Mouse (Mus musculus): ENCODE measurements around the gene Focad. TPM values are rescaled to one million over a fixed set of nuclear protein-coding genes. Genes with fewer than 3 reads are reported as not detected.

The Focad gene
- polyA plus RNA-seq, 1 experiment: 14.6 TPM

- no peak overlapping the region for H3K27ac ChIP-seq (ENCODE audit: control insufficient read depth, insufficient read depth, low read length)
- no peaks in the 10 kb centered on the region for H3K27me3 ChIP-seq (ENCODE audit: control insufficient read depth, insufficient read depth, low read length)
- 94% methylated on average over 9 of the region's 9 CpGs for WGBS
- TF ChIP-seq CTCF (IDR thresholded peaks at IDR 0.05; ENCODE audit: borderline replicate concordance, control insufficient read depth, extremely low read depth, insufficient read depth, low read length, poor library complexity): no peak
- no peak for TF ChIP-seq POLR2A (IDR thresholded peaks at IDR 0.05; ENCODE audit: control insufficient read depth, extremely low read depth, insufficient read depth, low read length, poor library complexity)
- no peak overlapping the region for H3K4me3 ChIP-seq (ENCODE audit: control insufficient read depth, insufficient read depth, low read length)
- H3K36me3 ChIP-seq (ENCODE audit: control insufficient read depth, insufficient read depth, low read length): no peaks in the 10 kb centered on the region
- no peak for DNase-seq
- no peaks in the 10 kb centered on the region for H3K4me1 ChIP-seq (replicated peaks; ENCODE audit: control insufficient read depth, insufficient read depth, low read length)
Observed at GRCm38 (mm10) chr4:88400302-88400991, 306.0 kb downstream of the Focad start.

DNA sequence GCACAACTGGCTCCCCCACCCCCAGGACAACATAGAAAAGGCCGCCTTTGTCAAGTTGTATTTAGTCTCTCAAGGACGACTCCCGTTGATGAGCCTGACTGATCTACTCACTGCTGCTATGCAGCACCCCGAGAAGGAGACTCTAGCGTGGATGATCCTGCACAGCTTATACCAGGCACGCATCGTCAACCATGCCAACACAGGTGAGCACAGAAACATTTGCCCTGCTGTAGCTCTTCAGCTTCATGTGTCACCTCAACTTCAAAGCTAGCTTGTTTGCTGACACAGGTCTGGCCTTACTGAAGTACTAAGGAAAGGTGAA is 306.5 kb downstream of the Focad start:
- Histone ChIP-seq H3K4me1 (replicated peaks; ENCODE audit: control insufficient read depth, insufficient read depth, low read length) (no peaks in the 10 kb centered on the region), H3K4me3 (ENCODE audit: control insufficient read depth, insufficient read depth, low read length) (no peak overlapping the region), H3K27me3 (ENCODE audit: control insufficient read depth, insufficient read depth, low read length) (no peaks in the 10 kb centered on the region), H3K36me3 (ENCODE audit: control insufficient read depth, insufficient read depth, low read length) (no peaks in the 10 kb centered on the region), H3K27ac (ENCODE audit: control insufficient read depth, insufficient read depth, low read length) (no peak overlapping the region)
- DNase-seq: no peak
- TF ChIP-seq POLR2A (IDR thresholded peaks at IDR 0.05; ENCODE audit: control insufficient read depth, extremely low read depth, insufficient read depth, low read length, poor library complexity) (no peak), CTCF (IDR thresholded peaks at IDR 0.05; ENCODE audit: borderline replicate concordance, control insufficient read depth, extremely low read depth, insufficient read depth, low read length, poor library complexity) (no peak)
- 95% methylated on average over 7 of the region's 7 CpGs for WGBS

DNA sequence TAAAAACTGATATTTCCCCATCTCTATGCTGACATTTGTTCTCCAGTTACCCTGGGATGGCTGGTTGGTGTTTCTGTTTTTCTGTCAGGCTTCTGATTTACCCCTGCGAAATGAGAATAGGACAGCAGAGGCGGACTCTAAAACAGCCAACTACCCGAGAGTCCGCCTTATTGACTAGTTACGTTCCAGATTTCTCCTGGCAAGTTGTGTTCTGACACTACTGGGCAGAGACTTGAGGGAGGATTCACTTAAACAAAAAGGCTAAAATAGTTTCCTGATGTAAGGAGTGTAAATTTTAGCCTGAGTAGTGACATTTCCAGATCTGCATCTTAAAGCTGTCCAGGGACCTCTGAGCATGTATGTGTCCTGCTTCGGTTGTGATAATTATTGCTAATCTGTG is 308.5 kb downstream of the Focad start:
- no peaks in the 10 kb centered on the region for H3K4me1 ChIP-seq (replicated peaks; ENCODE audit: control insufficient read depth, insufficient read depth, low read length)
- TF ChIP-seq POLR2A (IDR thresholded peaks at IDR 0.05; ENCODE audit: control insufficient read depth, extremely low read depth, insufficient read depth, low read length, poor library complexity) (no peak), CTCF (IDR thresholded peaks at IDR 0.05; ENCODE audit: borderline replicate concordance, control insufficient read depth, extremely low read depth, insufficient read depth, low read length, poor library complexity) (no peak)
- no peak overlapping the region for H3K4me3 ChIP-seq (ENCODE audit: control insufficient read depth, insufficient read depth, low read length)
- no peaks in the 10 kb centered on the region for H3K36me3 ChIP-seq (ENCODE audit: control insufficient read depth, insufficient read depth, low read length)
- DNase-seq: no peak
- no peaks in the 10 kb centered on the region for H3K27me3 ChIP-seq (ENCODE audit: control insufficient read depth, insufficient read depth, low read length)
- no peak overlapping the region for H3K27ac ChIP-seq (ENCODE audit: control insufficient read depth, insufficient read depth, low read length)
- 96% methylated on average over 6 of the region's 6 CpGs for WGBS

GRCm38 (mm10) chr4:88406887-88407696 is 312.7 kb downstream of the Focad start:
- H3K36me3 ChIP-seq (ENCODE audit: control insufficient read depth, insufficient read depth, low read length): no peaks in the 10 kb centered on the region
- TF ChIP-seq CTCF (IDR thresholded peaks at IDR 0.05; ENCODE audit: borderline replicate concordance, control insufficient read depth, extremely low read depth, insufficient read depth, low read length, poor library complexity) (no peak), POLR2A (IDR thresholded peaks at IDR 0.05; ENCODE audit: control insufficient read depth, extremely low read depth, insufficient read depth, low read length, poor library complexity) (no peak)
- H3K4me1 ChIP-seq (replicated peaks; ENCODE audit: control insufficient read depth, insufficient read depth, low read length): no peaks in the 10 kb centered on the region
- no peak for DNase-seq
- H3K27me3 ChIP-seq (ENCODE audit: control insufficient read depth, insufficient read depth, low read length): no peaks in the 10 kb centered on the region; the same call in 1 of the 2 replicates
- 96% methylated on average over 4 of the region's 4 CpGs for WGBS
- H3K4me3 ChIP-seq (ENCODE audit: control insufficient read depth, insufficient read depth, low read length): no peak overlapping the region
- no peak overlapping the region for H3K27ac ChIP-seq (ENCODE audit: control insufficient read depth, insufficient read depth, low read length)

- no peak overlapping the region for H3K4me3 ChIP-seq (ENCODE audit: control insufficient read depth, insufficient read depth, low read length)
- no peaks in the 10 kb centered on the region for H3K36me3 ChIP-seq (ENCODE audit: control insufficient read depth, insufficient read depth, low read length)
- no peak overlapping the region for H3K27ac ChIP-seq (ENCODE audit: control insufficient read depth, insufficient read depth, low read length)
- TF ChIP-seq POLR2A (IDR thresholded peaks at IDR 0.05; ENCODE audit: control insufficient read depth, extremely low read depth, insufficient read depth, low read length, poor library complexity) (no peak), CTCF (IDR thresholded peaks at IDR 0.05; ENCODE audit: borderline replicate concordance, control insufficient read depth, extremely low read depth, insufficient read depth, low read length, poor library complexity) (no peak)
- H3K27me3 ChIP-seq (ENCODE audit: control insufficient read depth, insufficient read depth, low read length): no peaks in the 10 kb centered on the region; the same call in 1 of the 2 replicates
- 100% methylated on average over 4 of the region's 4 CpGs for WGBS
- no peaks in the 10 kb centered on the region for H3K4me1 ChIP-seq (replicated peaks; ENCODE audit: control insufficient read depth, insufficient read depth, low read length)
- no peak for DNase-seq
Observed at GRCm38 (mm10) chr4:88409279-88409678, 314.9 kb downstream of the Focad start.

DNA sequence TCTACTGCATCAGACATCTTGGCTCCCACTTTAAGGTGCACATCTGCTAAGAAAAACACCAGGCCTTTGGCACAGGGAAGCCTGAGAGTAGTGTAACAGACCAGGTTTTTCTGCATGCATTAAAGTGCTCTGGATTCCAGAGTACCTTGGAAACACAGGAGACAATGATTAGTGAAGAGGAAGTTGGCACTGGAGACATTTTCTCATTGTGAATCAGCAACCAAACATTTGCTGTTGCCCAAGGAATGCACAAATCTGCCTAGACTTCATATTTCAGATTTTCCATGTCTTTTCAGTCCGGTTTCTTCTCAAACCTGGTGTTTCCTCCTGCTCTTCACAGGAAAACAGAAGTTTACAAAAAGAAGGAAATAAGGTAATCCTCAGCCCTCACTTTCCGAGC is 317.9 kb downstream of the Focad start:
- Histone ChIP-seq H3K4me1 (replicated peaks; ENCODE audit: control insufficient read depth, insufficient read depth, low read length) (no peaks in the 10 kb centered on the region), H3K4me3 (ENCODE audit: control insufficient read depth, insufficient read depth, low read length) (no peak overlapping the region), H3K36me3 (ENCODE audit: control insufficient read depth, insufficient read depth, low read length) (no peaks in the 10 kb centered on the region), H3K27ac (ENCODE audit: control insufficient read depth, insufficient read depth, low read length) (no peak overlapping the region), H3K27me3 (ENCODE audit: control insufficient read depth, insufficient read depth, low read length) (no peaks in the 10 kb centered on the region; the same call in 1 of the 2 replicates)
- no peak for TF ChIP-seq POLR2A (IDR thresholded peaks at IDR 0.05; ENCODE audit: control insufficient read depth, extremely low read depth, insufficient read depth, low read length, poor library complexity)
- no peak for TF ChIP-seq CTCF (IDR thresholded peaks at IDR 0.05; ENCODE audit: borderline replicate concordance, control insufficient read depth, extremely low read depth, insufficient read depth, low read length, poor library complexity)
- WGBS: 92% methylated on average over 2 of the region's 2 CpGs
- no peak for DNase-seq
